Mouse (Mus musculus) ES-E14 (cell line): ENCODE measurements around the gene Usp29. TPM values are rescaled to one million over a fixed set of nuclear protein-coding genes. Genes with fewer than 3 reads are reported as not detected.

ENCODE experiments used
- DNase-seq: peaks from one replicate; pipeline ENCODE4 v3.0.0-alpha.2; 2013; ENCODE audit warnings: low read depth, low spot score
- H3K27ac ChIP-seq: 2 replicates; pipeline ENCODE4 v1.5.1; 2012; ENCODE audit warnings: low read depth, mild to moderate bottlenecking, low read length, moderate library complexity, mixed read lengths; ENCODE audit not compliant: poor library complexity, insufficient read depth, severe bottlenecking
- H3K36me3 ChIP-seq: 2 replicates; pipeline ENCODE4 v1.6.1; 2012; ENCODE audit warnings: mild to moderate bottlenecking, low read length, moderate library complexity, mixed read lengths; ENCODE audit not compliant: control insufficient read depth, poor library complexity, insufficient read depth, severe bottlenecking
- H3K4me1 ChIP-seq, 2 experiments: fragments of 150-350 bp in 1 of 2; sonication (generic) in 1 of 2; 2 replicates each; pipeline ENCODE4 v1.6.1; 2012; ENCODE audit warnings: low read length in 2 of 2, mild to moderate bottlenecking in 1 of 2, mixed read lengths in 1 of 2; ENCODE audit not compliant: control insufficient read depth in 2 of 2, insufficient read depth in 2 of 2, poor library complexity in 1 of 2
- H3K4me3 ChIP-seq, 2 experiments: fragments of 150-350 bp in 1 of 2; sonication (generic) in 1 of 2; 2 replicates each; pipeline ENCODE4 v1.5.1; 2012; ENCODE audit warnings: low read length in 2 of 2, low read depth in 1 of 2, mild to moderate bottlenecking in 1 of 2, mixed read lengths in 1 of 2; ENCODE audit not compliant: insufficient read depth in 1 of 2, poor library complexity in 1 of 2, severe bottlenecking in 1 of 2
- H3K9ac ChIP-seq: 2 replicates; pipeline ENCODE4 v1.6.1; 2012; ENCODE audit warnings: low read depth, mild to moderate bottlenecking, low read length, mixed read lengths; ENCODE audit not compliant: poor library complexity, insufficient read depth, severe bottlenecking
- H3K9me3 ChIP-seq: fragments of 150-350 bp; sonication (generic); 2 replicates; pipeline ENCODE4 v1.6.1; 2012; ENCODE audit warnings: low read depth, mild to moderate bottlenecking, low read length; ENCODE audit not compliant: control insufficient read depth, insufficient read depth
- CHD2 ChIP-seq: IDR thresholded peaks from 2 replicates; pipeline ENCODE4 v1.6.1; 2014; ENCODE audit warnings: mild to moderate bottlenecking, low read depth, low read length, inconsistent platforms
- HCFC1 ChIP-seq: IDR thresholded peaks from 2 replicates; pipeline ENCODE4 v1.6.1; 2012; ENCODE audit warnings: low read length, inconsistent platforms, borderline replicate concordance; ENCODE audit not compliant: insufficient read depth
- MAFK ChIP-seq: IDR thresholded peaks from 2 replicates; pipeline ENCODE4 v1.6.1; 2014; ENCODE audit warnings: mild to moderate bottlenecking, low read depth, low read length, inconsistent platforms; ENCODE audit not compliant: insufficient read depth
- ZC3H11A ChIP-seq: IDR thresholded peaks from 2 replicates; pipeline ENCODE4 v1.6.1; 2012; ENCODE audit warnings: low read depth, mild to moderate bottlenecking, inconsistent platforms, low read length, borderline replicate concordance
- ZNF384 ChIP-seq: IDR thresholded peaks from 2 replicates; pipeline ENCODE4 v1.6.1; 2012; ENCODE audit warnings: low read depth, low read length, inconsistent platforms
- in situ Hi-C, 2 experiments: fragments of 600-800 bp; cut with MboI; formaldehyde crosslinking; loops; one replicate each; pipeline ENCODE4 v1.15.1; 2025; ENCODE audit warnings: low sequenced_read_pairs in 2 of 2, inconsistent platforms in 1 of 2; ENCODE audit not compliant: unreplicated experiment in 2 of 2
- total RNA-seq: library from RNA; depleted of rRNA; stranded (reverse); fragments of 300-350 nt; gene quantifications from 2 replicates; pipeline ENCODE4 v1.2.3, GENCODE M21; 2012

The Usp29 gene
- total RNA-seq, 1 experiment = 4.5 TPM

GRCm38 (mm10) chr7:6917126-6917525, 186.7 kb downstream of the Usp29 start:
- in situ Hi-C loops = no loop called here
- Histone ChIP-seq H3K4me1 (no peaks in the 10 kb centered on the region), H3K36me3 (no peaks in the 10 kb centered on the region), H3K27ac (no peak overlapping the region), H3K4me3 (no peak overlapping the region), H3K9ac (no peak overlapping the region), H3K9me3 (no peaks in the 10 kb centered on the region)
- no peak for DNase-seq
- TF ChIP-seq ZNF384 (no peak), CHD2 (no peak), ZC3H11A (no peak), HCFC1 (no peak), MAFK (no peak)

- H3K27ac ChIP-seq = no peak overlapping the region
- peak; percentile 78 for DNase-seq
- H3K9me3 ChIP-seq = no peaks in the 10 kb centered on the region
- no peaks in the 10 kb centered on the region for H3K4me1 ChIP-seq
- TF ChIP-seq ZC3H11A = peak; percentile 60; the same call in 1 of the 2 replicates
- no peak for TF ChIP-seq MAFK
- in situ Hi-C loops = no loop called here
- no peaks in the 10 kb centered on the region for H3K36me3 ChIP-seq
- no peak overlapping the region for H3K9ac ChIP-seq
- no peak overlapping the region for H3K4me3 ChIP-seq
These were observed 187.9 kb downstream of the Usp29 start for GRCm38 (mm10) chr7:6918267-6918666.

- no peak overlapping the region for H3K27ac ChIP-seq
- in situ Hi-C loops = no loop called here
- no peak overlapping the region for H3K4me3 ChIP-seq
- no peaks in the 10 kb centered on the region for H3K36me3 ChIP-seq
- DNase-seq = no peak
- no peak overlapping the region for H3K9ac ChIP-seq
- no peaks in the 10 kb centered on the region for H3K4me1 ChIP-seq
- no peaks in the 10 kb centered on the region for H3K9me3 ChIP-seq
- TF ChIP-seq HCFC1 (no peak), MAFK (no peak), ZNF384 (no peak)
These were observed 188.9 kb downstream of the Usp29 start for GRCm38 (mm10) chr7:6919131-6919870.

- Histone ChIP-seq H3K4me3 (no peak overlapping the region), H3K9me3 (no peaks in the 10 kb centered on the region), H3K4me1 (no peaks in the 10 kb centered on the region), H3K27ac (no peak overlapping the region), H3K9ac (no peak overlapping the region), H3K36me3 (no peaks in the 10 kb centered on the region)
- DNase-seq = no peak
- no peak for TF ChIP-seq CHD2
- TF ChIP-seq ZC3H11A = no peak
- TF ChIP-seq HCFC1 = no peak
- no peak for TF ChIP-seq MAFK
- TF ChIP-seq ZNF384 = no peak
- in situ Hi-C loops = no loop called here
These were observed 193.1 kb downstream of the Usp29 start for GRCm38 (mm10) chr7:6923515-6923914.
